Mouse (Mus musculus) forebrain, embryonic 15.5 days (tissue): ENCODE data around the gene Ltbr. TPM values are rescaled to one million over a fixed set of nuclear protein-coding genes. Genes with fewer than 3 reads are reported as not detected.

Source experiments
- polyA plus RNA-seq: library from polyadenylated mRNA; unstranded; fragments of >200 nt; fragmentation: Nextera tagmentation; extraction: Ambion mirVana; gene quantifications from 2 replicates; pipeline ENCODE4 v1.2.1, GENCODE M21; 2015

Gene Ltbr
- polyA plus RNA-seq, 1 experiment from 2014 or later, result 11.5 TPM

Other genes starting within 250 kb of the Ltbr start
- gene Lpar5, start 246.0 kb downstream of the Ltbr start, polyA plus RNA-seq, result 0.50 and 0.71 TPM in 2 replicates
- 98.9 and 112 TPM in 2 replicates for gene Chd4, start 217.9 kb downstream of the Ltbr start, polyA plus RNA-seq
- 51.1 and 51.8 TPM in 2 replicates for gene Nop2, start 182.0 kb downstream of the Ltbr start, polyA plus RNA-seq
- gene Iffo1, start 168.6 kb downstream of the Ltbr start, polyA plus RNA-seq, result 18.9 and 21.0 TPM in 2 replicates
- gene Gapdh, start 147.4 kb downstream of the Ltbr start, polyA plus RNA-seq, result 1,461 and 1,493 TPM in 2 replicates
- 98.5 and 99.5 TPM in 2 replicates for gene Ncapd2, start 122.2 kb downstream of the Ltbr start, polyA plus RNA-seq
- 155 and 158 TPM in 2 replicates for gene Mrpl51, start 122.1 kb downstream of the Ltbr start, polyA plus RNA-seq
- 5.6 and 6.0 TPM in 2 replicates for gene Vamp1, start 98.3 kb downstream of the Ltbr start, polyA plus RNA-seq
- 3.0 and 3.2 TPM in 2 replicates for gene Tapbpl, start 82.0 kb downstream of the Ltbr start, polyA plus RNA-seq
- gene Cd27, start 76.9 kb downstream of the Ltbr start, polyA plus RNA-seq, result 1.3 and 2.3 TPM in 2 replicates
- gene Tuba3a, start 27.8 kb downstream of the Ltbr start, polyA plus RNA-seq, result not detected in 2 replicates
- 0.20 and 0.25 TPM in 2 replicates for gene Scnn1a, start 6.8 kb upstream of the Ltbr start, polyA plus RNA-seq
- gene Tnfrsf1a, start 35.5 kb upstream of the Ltbr start, polyA plus RNA-seq, result 11.3 and 13.0 TPM in 2 replicates
- gene Plekhg6, start 66.9 kb upstream of the Ltbr start, polyA plus RNA-seq, result 0.06 and 0.10 TPM in 2 replicates
- 75.6 and 81.6 TPM in 2 replicates for gene Cd9, start 180.9 kb upstream of the Ltbr start, polyA plus RNA-seq
- gene Vwf, start 232.9 kb upstream of the Ltbr start, polyA plus RNA-seq, result 6.5 and 8.4 TPM in 2 replicates